ENCODE assay signal across 11 mouse cellular contexts in the genomic region with DNA sequence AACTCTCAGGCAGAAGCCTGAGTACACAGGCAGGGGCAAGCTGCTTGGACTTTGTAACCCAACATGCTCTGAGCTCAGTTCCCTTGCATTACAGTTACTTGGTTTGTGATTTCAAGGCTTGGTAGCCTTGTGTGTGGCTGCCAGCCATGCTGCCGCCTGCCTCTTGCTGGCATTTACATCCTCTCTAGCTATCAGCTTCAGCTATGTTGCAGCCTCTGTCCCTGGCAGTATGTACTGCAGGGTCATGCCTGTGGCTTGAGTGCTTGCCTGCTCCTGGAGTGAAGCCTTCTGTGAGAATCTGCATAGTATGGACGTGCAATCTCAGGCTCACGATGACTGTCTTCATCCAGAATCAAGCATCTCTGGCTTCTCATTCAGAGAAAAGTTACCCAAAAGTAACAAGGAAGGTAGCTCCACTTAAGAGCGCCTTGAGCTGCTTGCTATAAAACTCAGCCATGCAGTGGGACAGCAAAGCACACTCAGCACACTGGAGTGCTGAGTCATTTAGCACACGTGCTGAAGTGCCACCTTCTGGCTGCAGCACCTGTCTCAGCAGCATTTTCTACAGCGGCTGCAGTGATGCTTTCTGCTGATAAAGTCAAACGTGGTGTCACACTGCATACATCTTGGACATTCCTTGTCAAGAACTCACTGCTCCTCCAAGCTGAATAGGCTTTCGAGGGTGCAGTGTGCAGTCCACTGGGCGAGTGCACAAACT. TPM values are rescaled to one million over a fixed set of nuclear protein-coding genes. Genes with fewer than 3 reads are reported as not detected.
DNase-seq lines count a peak whose midpoint lies in the region; ATAC-seq and TF ChIP-seq lines count a peak whose summit lies in the region.
"Had no signal": no experiment of that assay in that cellular context is flagged by ENCODE, and none has a peak within 500 bp of the region (broad histone marks: within the 10 kb centered on the region; RNA-seq: fewer than 3 reads in every experiment).

No protein-coding gene starts in this region.

- no peak overlapping the region for H3K4me3 ChIP-seq in kidney, embryonic 14.5 days (ENCODE audit: low read length)
- H3K4me3 ChIP-seq in kidney, embryonic 16.5 days (ENCODE audit: low read length): no peak overlapping the region
- H3K4me3 ChIP-seq: embryonic facial prominence, embryonic 12.5 days; limb, embryonic 13.5 days; stomach, embryonic 15.5 days had no signal

- no peak overlapping the region for H3K4me2 ChIP-seq in kidney, embryonic 14.5 days (replicated peaks; ENCODE audit: low read depth, low read length)
- no peak overlapping the region for H3K4me2 ChIP-seq in kidney, embryonic 16.5 days (replicated peaks; ENCODE audit: low read depth, low read length)
- H3K4me2 ChIP-seq: embryonic facial prominence, embryonic 12.5 days; limb, embryonic 13.5 days; stomach, embryonic 15.5 days had no signal

- no peak overlapping the region for H3K27ac ChIP-seq in kidney, embryonic 14.5 days (ENCODE audit: low read depth, low read length)
- 0 out of 2 replicates have a peak overlapping the region, but pooled peaks have one; percentile 2 for H3K27ac ChIP-seq in kidney, embryonic 16.5 days (ENCODE audit: low read length)
- H3K27ac ChIP-seq: embryonic facial prominence, embryonic 12.5 days; limb, embryonic 13.5 days; stomach, embryonic 15.5 days had no signal

- H3K27me3 ChIP-seq in kidney, embryonic 14.5 days (ENCODE audit: control insufficient read depth, insufficient read depth, low read length): no peaks in the 10 kb centered on the region
- H3K27me3 ChIP-seq in Patski: no peaks in the 10 kb centered on the region
- no peaks in the 10 kb centered on the region for H3K27me3 ChIP-seq in kidney, embryonic 16.5 days (ENCODE audit: insufficient read depth, low read length)
- H3K27me3 ChIP-seq: embryonic facial prominence, embryonic 12.5 days; limb, embryonic 13.5 days; stomach, embryonic 15.5 days had no signal

- H3K9ac ChIP-seq in kidney, embryonic 14.5 days (ENCODE audit: low read depth, low read length): no peak overlapping the region
- H3K9ac ChIP-seq in kidney, embryonic 16.5 days (replicated peaks; ENCODE audit: low read length): no peak overlapping the region
- H3K9ac ChIP-seq: embryonic facial prominence, embryonic 12.5 days; limb, embryonic 13.5 days; stomach, embryonic 15.5 days had no signal

- CTCF ChIA-PET in Patski (lab: Charles Lee): interaction anchor here (0.8 to 1.9 kb wide), 10 partner anchors 9 to 92 kb away, joined by 3 to 6 read pairs (median 4); partner anchors contain the start of gene Cbfa2t2

- POLR2A ChIA-PET in Patski (lab: Charles Lee): no interaction called here

- H3K36me3 ChIP-seq in kidney, embryonic 14.5 days (ENCODE audit: control insufficient read depth, insufficient read depth, low read length): peaks cover 48% of the 10 kb centered on the region; the same call in 1 of the 2 replicates
- H3K36me3 ChIP-seq in kidney, embryonic 16.5 days (ENCODE audit: insufficient read depth, low read length): peaks cover 22% of the 10 kb centered on the region
- H3K36me3 ChIP-seq: stomach, embryonic 15.5 days had no signal

- peak; percentile 47 for TF ChIP-seq CTCF in Patski (IDR thresholded peaks at IDR 0.05)

- peak; percentile 21 for DNase-seq in kidney, adult 11 months
- DNase-seq in Patski (ENCODE audit: low read depth, low spot score): no peak
- peak; percentile 76 to 84 for DNase-seq in cerebellum, postnatal 10 days
- peak; percentile 12 for DNase-seq in lung, postnatal 10 days
- DNase-seq in testis, postnatal 14 days (ENCODE audit: low spot score): no peak
- DNase-seq in embryo, embryonic 11 days: no peak

- 73% methylated on average over 9 of the region's 9 CpGs for WGBS in kidney, embryonic 14.5 days
- WGBS in kidney, embryonic 16.5 days: 73% methylated on average over 9 of the region's 9 CpGs

- in situ Hi-C loops in Patski (cut with MboI; ENCODE audit: low pct_unique_long_range_greater_than_20kb): no loop called here

- no peak for ATAC-seq in kidney, embryonic 14.5 days (ENCODE audit: low FRiP score, low TSS enrichment)
- no peak for ATAC-seq in Patski
- no peak for ATAC-seq in kidney, embryonic 16.5 days (ENCODE audit: low FRiP score, low TSS enrichment)

- H3K4me1 ChIP-seq in kidney, embryonic 14.5 days (ENCODE audit: control insufficient read depth, insufficient read depth, low read length): no peaks in the 10 kb centered on the region
- H3K4me1 ChIP-seq in kidney, embryonic 16.5 days (ENCODE audit: insufficient read depth, low read length): no peaks in the 10 kb centered on the region
- H3K4me1 ChIP-seq: embryonic facial prominence, embryonic 12.5 days; limb, embryonic 13.5 days; stomach, embryonic 15.5 days had no signal

- no peaks in the 10 kb centered on the region for H3K9me3 ChIP-seq in kidney, embryonic 14.5 days (ENCODE audit: control insufficient read depth, low read length)
- H3K9me3 ChIP-seq in kidney, embryonic 16.5 days (ENCODE audit: low read length): no peaks in the 10 kb centered on the region
- H3K9me3 ChIP-seq: embryonic facial prominence, embryonic 12.5 days; limb, embryonic 13.5 days; stomach, embryonic 15.5 days had no signal

RNA-seq across cellular contexts. Expression of gene 1700003F12Rik, which starts 39.2 kb away (rescaled TPM):
- 0.54 and 0.89 TPM in 2 replicates for polyA plus RNA-seq in kidney, embryonic 14.5 days (2014; fragmentation: Nextera tagmentation; extraction: Ambion mirVana)
- polyA plus RNA-seq in Patski (2021): 0.35 TPM
- polyA plus RNA-seq in kidney, embryonic 16.5 days (2015; fragmentation: Nextera tagmentation; extraction: Ambion mirVana): 0.44 and 0.64 TPM in 2 replicates

RNA-seq across cellular contexts. Expression of gene Actl10, which starts 43.9 kb away (rescaled TPM):
- polyA plus RNA-seq in kidney, embryonic 14.5 days (2014; fragmentation: Nextera tagmentation; extraction: Ambion mirVana): not detected in 2 replicates
- not detected for polyA plus RNA-seq in Patski (2021)
- 0.20 and 0.27 TPM in 2 replicates for polyA plus RNA-seq in kidney, embryonic 16.5 days (2015; fragmentation: Nextera tagmentation; extraction: Ambion mirVana)

RNA-seq across cellular contexts. Expression of gene Necab3, which starts 51.0 kb away (rescaled TPM):
- polyA plus RNA-seq in kidney, embryonic 14.5 days (2014; fragmentation: Nextera tagmentation; extraction: Ambion mirVana): 2.4 and 2.5 TPM in 2 replicates
- 0.65 TPM for polyA plus RNA-seq in Patski (2021)
- 2.8 and 3.3 TPM in 2 replicates for polyA plus RNA-seq in kidney, embryonic 16.5 days (2015; fragmentation: Nextera tagmentation; extraction: Ambion mirVana)

Comparison
In these comparisons a context has a peak if more than half of its experiments do, and no peak if none do; other contexts are left out.
1. DNase-seq: peak in kidney, adult 11 months (single experiment), cerebellum, postnatal 10 days (2 of 2) and lung, postnatal 10 days (single experiment); none in Patski (single experiment), testis, postnatal 14 days (single experiment) and embryo, embryonic 11 days (single experiment).